Mouse (Mus musculus): Measurements from ENCODE around the gene Pdcd1lg2. TPM values are rescaled to one million over a fixed set of nuclear protein-coding genes. Genes with fewer than 3 reads are reported as not detected.

Pdcd1lg2 gene
- polyA plus RNA-seq, 1 experiment = 0.19 TPM

DNA sequence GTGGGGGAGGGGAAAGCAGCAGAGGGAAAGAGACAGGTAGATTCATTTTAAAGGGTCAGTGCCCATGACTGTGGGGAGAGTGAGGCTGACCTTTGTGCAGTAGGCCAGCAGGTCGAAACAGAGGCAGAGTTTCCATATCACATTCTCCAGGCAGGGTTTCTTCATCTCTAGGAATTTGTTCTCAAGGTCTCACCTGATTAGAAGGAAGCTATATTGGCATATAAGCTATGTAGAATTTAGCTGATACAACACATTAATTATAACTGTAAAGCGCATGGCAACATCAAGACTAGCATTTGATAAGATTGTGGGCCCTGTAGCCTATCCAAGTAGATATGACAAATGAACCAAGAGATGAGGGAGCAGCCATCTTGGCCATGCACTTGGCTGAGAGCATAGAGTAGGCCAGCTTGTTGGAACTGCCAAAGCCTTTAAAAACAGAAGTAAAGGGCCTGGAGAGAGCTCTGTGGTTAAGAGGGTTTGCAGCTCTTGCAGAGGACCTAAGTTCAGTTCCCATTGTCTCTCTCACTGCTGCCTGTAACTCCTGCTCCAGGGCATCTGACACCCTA, 59.1 kb downstream of the Pdcd1lg2 start:
- H3K36me3 ChIP-seq (ENCODE audit: control insufficient read depth, insufficient read depth, low read length) = no peaks in the 10 kb centered on the region
- TF ChIP-seq CTCF (IDR thresholded peaks at IDR 0.05; ENCODE audit: control insufficient read depth, insufficient read depth, insufficient replicate concordance, low read depth, low read length) (no peak), POLR2A (IDR thresholded peaks at IDR 0.05; ENCODE audit: control insufficient read depth, low read depth, low read length) (no peak)
- no peaks in the 10 kb centered on the region for H3K27me3 ChIP-seq (ENCODE audit: control insufficient read depth, insufficient read depth, low read length)
- no peak overlapping the region for H3K4me3 ChIP-seq (ENCODE audit: control insufficient read depth, low read depth, low read length)
- 0 out of 2 replicates have a peak, but pooled peaks cover 2% of the 10 kb centered on the region for H3K4me1 ChIP-seq (ENCODE audit: control insufficient read depth, insufficient read depth, low read length)
- H3K27ac ChIP-seq (ENCODE audit: control insufficient read depth, insufficient read depth, low read depth, low read length) = no peak overlapping the region

DNA sequence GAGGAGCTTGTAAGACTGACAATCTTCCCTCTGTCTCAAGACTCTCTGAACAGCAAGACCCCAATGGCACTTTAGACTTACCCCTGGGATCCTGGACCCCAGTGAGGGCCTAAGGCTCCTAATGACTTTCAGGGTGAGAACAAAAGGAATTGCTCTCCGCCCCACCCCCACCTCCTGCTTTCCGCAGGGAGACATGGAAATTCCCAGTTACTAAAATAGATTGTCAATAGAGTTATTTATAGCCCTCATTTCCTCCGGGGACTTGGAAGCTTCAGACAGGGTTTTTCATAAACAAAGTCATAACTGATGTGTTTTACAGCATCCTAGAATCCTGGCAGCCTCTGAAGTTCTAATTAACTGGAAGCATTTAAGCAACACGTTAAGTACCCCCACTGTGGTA, 59.9 kb downstream of the Pdcd1lg2 start:
- TF ChIP-seq CTCF (IDR thresholded peaks at IDR 0.05; ENCODE audit: control insufficient read depth, insufficient read depth, insufficient replicate concordance, low read depth, low read length) = no peak
- no peak for TF ChIP-seq POLR2A (IDR thresholded peaks at IDR 0.05; ENCODE audit: control insufficient read depth, low read depth, low read length)
- no peak overlapping the region for H3K4me3 ChIP-seq (ENCODE audit: control insufficient read depth, low read depth, low read length)
- no peaks in the 10 kb centered on the region for H3K27me3 ChIP-seq (ENCODE audit: control insufficient read depth, insufficient read depth, low read length)
- H3K36me3 ChIP-seq (ENCODE audit: control insufficient read depth, insufficient read depth, low read length) = no peaks in the 10 kb centered on the region
- no peak overlapping the region for H3K27ac ChIP-seq (ENCODE audit: control insufficient read depth, insufficient read depth, low read depth, low read length)
- 0 out of 2 replicates have a peak, but pooled peaks cover 2% of the 10 kb centered on the region for H3K4me1 ChIP-seq (ENCODE audit: control insufficient read depth, insufficient read depth, low read length)

DNA sequence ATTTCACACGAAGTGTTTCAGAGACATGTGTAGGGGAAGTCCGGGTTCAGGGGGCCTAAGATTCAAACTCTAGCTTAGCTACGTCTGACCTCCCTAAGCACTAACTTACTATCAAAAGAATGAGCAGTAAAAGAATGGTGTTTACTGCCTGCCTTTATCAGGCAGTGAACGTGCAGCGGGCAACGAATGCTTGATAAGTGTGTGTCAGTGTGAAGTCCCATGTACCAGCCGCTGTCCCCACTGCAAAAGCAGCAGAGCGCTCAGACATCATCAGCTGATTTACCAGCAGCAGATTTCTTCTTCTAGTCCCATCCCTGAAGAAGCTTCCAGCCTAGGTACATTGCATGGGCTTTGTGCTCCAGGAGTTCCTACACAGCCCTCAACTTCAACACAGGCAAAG, 61.7 kb downstream of the Pdcd1lg2 start:
- H3K4me3 ChIP-seq (ENCODE audit: control insufficient read depth, low read depth, low read length) = no peak overlapping the region
- 0 out of 2 replicates have a peak, but pooled peaks cover 2% of the 10 kb centered on the region for H3K4me1 ChIP-seq (ENCODE audit: control insufficient read depth, insufficient read depth, low read length)
- no peaks in the 10 kb centered on the region for H3K27me3 ChIP-seq (ENCODE audit: control insufficient read depth, insufficient read depth, low read length)
- TF ChIP-seq CTCF (IDR thresholded peaks at IDR 0.05; ENCODE audit: control insufficient read depth, insufficient read depth, insufficient replicate concordance, low read depth, low read length) (no peak), POLR2A (IDR thresholded peaks at IDR 0.05; ENCODE audit: control insufficient read depth, low read depth, low read length) (no peak)
- no peaks in the 10 kb centered on the region for H3K36me3 ChIP-seq (ENCODE audit: control insufficient read depth, insufficient read depth, low read length)
- H3K27ac ChIP-seq (ENCODE audit: control insufficient read depth, insufficient read depth, low read depth, low read length) = no peak overlapping the region

DNA sequence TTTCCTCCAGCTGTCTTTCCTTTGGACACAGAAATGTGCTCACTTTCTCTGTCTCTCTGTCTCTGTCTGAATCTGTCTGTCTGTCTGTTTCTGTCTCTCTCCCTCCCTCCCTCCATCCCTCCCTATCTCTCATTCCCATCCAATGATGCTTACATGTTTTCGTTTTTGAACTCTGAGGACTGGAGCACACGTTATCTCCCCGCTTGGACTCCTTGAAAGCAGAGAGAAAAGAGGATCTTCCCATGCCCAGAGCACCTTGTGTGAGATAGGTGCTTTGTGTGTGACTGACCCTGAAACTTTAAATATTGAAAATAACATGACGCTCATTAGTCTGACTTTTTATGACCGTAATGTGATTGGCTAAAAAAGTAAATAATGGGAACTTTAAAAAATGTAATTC, 62.2 kb downstream of the Pdcd1lg2 start:
- no peak overlapping the region for H3K27ac ChIP-seq (ENCODE audit: control insufficient read depth, insufficient read depth, low read depth, low read length)
- H3K4me1 ChIP-seq (ENCODE audit: control insufficient read depth, insufficient read depth, low read length) = 0 out of 2 replicates have a peak, but pooled peaks cover 2% of the 10 kb centered on the region
- H3K27me3 ChIP-seq (ENCODE audit: control insufficient read depth, insufficient read depth, low read length) = no peaks in the 10 kb centered on the region
- no peak overlapping the region for H3K4me3 ChIP-seq (ENCODE audit: control insufficient read depth, low read depth, low read length)
- H3K36me3 ChIP-seq (ENCODE audit: control insufficient read depth, insufficient read depth, low read length) = no peaks in the 10 kb centered on the region
- TF ChIP-seq CTCF (IDR thresholded peaks at IDR 0.05; ENCODE audit: control insufficient read depth, insufficient read depth, insufficient replicate concordance, low read depth, low read length) = no peak
- TF ChIP-seq POLR2A (IDR thresholded peaks at IDR 0.05; ENCODE audit: control insufficient read depth, low read depth, low read length) = no peak

DNA sequence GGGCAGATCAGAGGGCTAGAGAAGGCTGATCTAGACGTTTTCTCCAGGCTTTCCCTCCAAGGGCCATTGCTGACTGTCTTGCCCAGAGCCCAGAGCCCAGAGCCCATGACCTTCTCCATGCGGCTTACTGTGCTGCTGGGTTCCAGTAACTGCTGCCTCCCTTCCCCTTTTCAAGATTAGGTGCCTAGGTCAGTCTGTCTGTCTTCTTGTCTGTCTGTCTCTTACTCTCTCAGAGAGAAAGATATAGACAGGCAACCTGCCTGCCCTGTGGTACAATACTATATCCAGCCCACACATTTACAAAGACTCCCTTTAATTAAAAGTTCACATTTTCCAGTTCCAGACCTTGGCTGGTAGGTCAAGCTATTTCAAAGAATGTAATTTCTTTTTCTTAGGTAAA, 64.1 kb downstream of the Pdcd1lg2 start:
- Histone ChIP-seq H3K27ac (ENCODE audit: control insufficient read depth, insufficient read depth, low read depth, low read length) (no peak overlapping the region), H3K4me3 (ENCODE audit: control insufficient read depth, low read depth, low read length) (no peak overlapping the region), H3K36me3 (ENCODE audit: control insufficient read depth, insufficient read depth, low read length) (no peaks in the 10 kb centered on the region), H3K4me1 (ENCODE audit: control insufficient read depth, insufficient read depth, low read length) (0 out of 2 replicates have a peak, but pooled peaks cover 2% of the 10 kb centered on the region), H3K27me3 (ENCODE audit: control insufficient read depth, insufficient read depth, low read length) (no peaks in the 10 kb centered on the region)
- TF ChIP-seq CTCF (IDR thresholded peaks at IDR 0.05; ENCODE audit: control insufficient read depth, insufficient read depth, insufficient replicate concordance, low read depth, low read length) = no peak

- Histone ChIP-seq H3K4me3 (ENCODE audit: control insufficient read depth, low read depth, low read length) (no peak overlapping the region), H3K27me3 (ENCODE audit: control insufficient read depth, insufficient read depth, low read length) (no peaks in the 10 kb centered on the region), H3K36me3 (ENCODE audit: control insufficient read depth, insufficient read depth, low read length) (no peaks in the 10 kb centered on the region), H3K27ac (ENCODE audit: control insufficient read depth, insufficient read depth, low read depth, low read length) (no peak overlapping the region), H3K4me1 (ENCODE audit: control insufficient read depth, insufficient read depth, low read length) (0 out of 2 replicates have a peak, but pooled peaks cover 2% of the 10 kb centered on the region)
- TF ChIP-seq CTCF (IDR thresholded peaks at IDR 0.05; ENCODE audit: control insufficient read depth, insufficient read depth, insufficient replicate concordance, low read depth, low read length) = no peak
- TF ChIP-seq POLR2A (IDR thresholded peaks at IDR 0.05; ENCODE audit: control insufficient read depth, low read depth, low read length) = no peak
Measured at GRCm38 (mm10) chr19:29475210-29475620, 64.5 kb downstream of the Pdcd1lg2 start.

GRCm38 (mm10) chr19:29478598-29478997, 67.9 kb downstream of the Pdcd1lg2 start:
- peak overlapping the region; percentile 72 for H3K27ac ChIP-seq (ENCODE audit: control insufficient read depth, insufficient read depth, low read depth, low read length)
- H3K36me3 ChIP-seq (ENCODE audit: control insufficient read depth, insufficient read depth, low read length) = no peaks in the 10 kb centered on the region
- no peaks in the 10 kb centered on the region for H3K4me1 ChIP-seq (ENCODE audit: control insufficient read depth, insufficient read depth, low read length)
- no peaks in the 10 kb centered on the region for H3K27me3 ChIP-seq (ENCODE audit: control insufficient read depth, insufficient read depth, low read length)
- TF ChIP-seq POLR2A (IDR thresholded peaks at IDR 0.05; ENCODE audit: control insufficient read depth, low read depth, low read length) (no peak), CTCF (IDR thresholded peaks at IDR 0.05; ENCODE audit: control insufficient read depth, insufficient read depth, insufficient replicate concordance, low read depth, low read length) (no peak)
- no peak overlapping the region for H3K4me3 ChIP-seq (ENCODE audit: control insufficient read depth, low read depth, low read length)

All from testis, adult 2 months (tissue).